Mouse (Mus musculus): ENCODE measurements at regions not wholly inside any gene's neighbourhood (a gene's known extent, or its start where the extent isn't known, plus 50 kb on each side); places are given as distances from the start of the nearest gene placed in this dataset.

DNA sequence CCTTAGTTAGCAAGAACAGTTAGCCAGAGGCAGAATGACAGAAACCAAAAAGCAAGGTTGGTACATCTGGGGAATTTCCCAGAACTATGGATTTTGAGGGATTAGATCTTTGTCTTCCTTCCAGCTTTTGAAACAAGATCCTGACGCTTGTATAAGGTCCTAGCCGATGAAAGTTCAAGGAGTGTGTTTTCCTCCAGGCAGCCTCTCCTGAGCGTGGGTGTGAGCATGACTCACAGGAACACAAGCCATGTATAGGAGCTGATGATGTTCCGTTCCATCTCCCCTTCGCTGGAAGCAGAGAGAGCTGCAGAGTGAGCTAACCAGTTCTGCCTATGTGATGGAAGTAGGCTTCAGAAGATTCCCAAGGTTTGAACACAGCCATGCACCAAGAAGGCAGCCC is 105.6 kb upstream of the Dhrs4 start:
- TF ChIP-seq CTCF (IDR thresholded peaks at IDR 0.05; ENCODE audit: borderline replicate concordance, control insufficient read depth, extremely low read depth, insufficient read depth, low read length, poor library complexity) (no peak), POLR2A (IDR thresholded peaks at IDR 0.05; ENCODE audit: control insufficient read depth, extremely low read depth, insufficient read depth, low read length, poor library complexity) (no peak)
